Mouse (Mus musculus): ENCODE measurements around the gene Pcbp3. TPM values are rescaled to one million over a fixed set of nuclear protein-coding genes. Genes with fewer than 3 reads are reported as not detected.
A peak's percentile ranks its signal among the peaks of the same experiment; 100 is the strongest.

The Pcbp3 gene
- polyA plus RNA-seq, 1 experiment from 2014 or later: 34.8 TPM

DNA sequence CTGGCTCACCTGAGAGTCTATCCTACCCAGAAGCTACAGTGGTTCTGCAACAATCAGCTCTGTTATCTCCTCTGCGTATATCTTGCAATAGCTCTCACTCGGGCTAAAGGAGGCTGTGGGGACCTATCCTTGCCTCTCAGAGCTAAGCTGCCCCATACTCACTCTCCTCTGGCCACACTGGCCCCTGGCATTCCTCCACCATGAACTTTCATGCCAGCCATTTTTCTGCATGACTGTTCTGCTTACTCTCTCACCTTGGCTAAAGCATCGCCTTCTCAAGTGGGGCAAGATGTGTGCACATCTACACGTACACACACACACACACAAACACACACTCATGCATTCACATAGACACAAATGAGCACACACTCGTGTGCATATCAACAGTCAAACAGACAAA lies 115.2 kb downstream of the Pcbp3 start:
- Histone ChIP-seq H3K4me1 (replicated peaks) (no peaks in the 10 kb centered on the region), H3K36me3 (no peaks in the 10 kb centered on the region), H3K9ac (replicated peaks) (no peak overlapping the region), H3K27ac (no peak overlapping the region), H3K9me3 (no peaks in the 10 kb centered on the region), H3K4me3 (replicated peaks) (no peak overlapping the region), H3K27me3 (no peaks in the 10 kb centered on the region), H3K4me2 (no peak overlapping the region)
- ATAC-seq (ENCODE audit: insufficient number of reproducible peaks, insufficient read depth, low FRiP score, low TSS enrichment, low read depth): no peak
- WGBS: 85% methylated on average over 5 of the region's 5 CpGs

DNA sequence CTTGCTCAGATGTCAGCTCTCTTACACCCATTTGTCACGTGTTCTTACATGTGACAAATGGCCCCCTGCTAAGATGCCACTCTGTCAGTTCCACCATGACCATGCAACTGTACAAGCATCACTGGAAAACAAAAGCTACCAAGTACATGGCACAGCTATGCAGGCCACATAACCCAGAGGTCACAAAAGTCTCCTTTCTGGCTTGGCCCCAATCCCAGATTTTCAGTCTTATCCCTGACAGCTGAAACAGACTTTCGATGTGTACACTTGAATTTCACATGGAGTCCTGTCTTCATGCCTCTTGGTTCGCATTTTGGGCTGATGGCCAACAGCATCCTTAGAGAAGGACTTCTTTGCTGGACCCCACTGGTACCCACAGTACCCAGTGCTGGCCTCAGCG lies 116.8 kb downstream of the Pcbp3 start:
- Histone ChIP-seq H3K4me3 (replicated peaks) (no peak overlapping the region), H3K4me2 (no peak overlapping the region), H3K27me3 (no peaks in the 10 kb centered on the region), H3K27ac (no peak overlapping the region), H3K36me3 (no peaks in the 10 kb centered on the region), H3K9me3 (no peaks in the 10 kb centered on the region), H3K9ac (replicated peaks) (no peak overlapping the region), H3K4me1 (replicated peaks) (no peaks in the 10 kb centered on the region)
- ATAC-seq (ENCODE audit: insufficient number of reproducible peaks, insufficient read depth, low FRiP score, low TSS enrichment, low read depth): no peak
- 88% methylated on average over 4 of the region's 4 CpGs for WGBS

DNA sequence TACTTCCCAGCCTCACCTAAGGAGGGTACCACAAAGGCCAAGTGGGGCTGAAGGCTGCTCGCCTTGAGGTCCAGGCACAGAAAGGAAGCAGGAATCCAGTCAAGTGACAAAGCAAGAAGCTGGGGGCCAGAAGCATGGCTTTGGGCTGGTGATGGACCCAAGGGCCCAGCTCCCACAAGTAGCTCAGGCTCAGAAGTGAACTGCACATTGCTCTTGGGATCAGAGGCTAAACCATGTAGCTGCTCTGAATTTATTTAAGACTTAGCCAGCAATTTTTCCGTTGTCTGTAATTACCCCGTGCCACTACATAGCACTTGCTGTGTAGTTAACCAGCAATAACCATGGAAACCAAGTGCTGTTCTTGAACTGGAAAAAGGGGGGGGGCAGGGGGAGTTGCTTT lies 117.3 kb downstream of the Pcbp3 start:
- H3K4me3 ChIP-seq (replicated peaks): no peak overlapping the region
- no peaks in the 10 kb centered on the region for H3K9me3 ChIP-seq
- no peak overlapping the region for H3K9ac ChIP-seq (replicated peaks)
- no peak overlapping the region for H3K4me2 ChIP-seq
- no peaks in the 10 kb centered on the region for H3K27me3 ChIP-seq
- no peak for ATAC-seq (ENCODE audit: insufficient number of reproducible peaks, insufficient read depth, low FRiP score, low TSS enrichment, low read depth)
- H3K36me3 ChIP-seq: no peaks in the 10 kb centered on the region
- H3K27ac ChIP-seq: no peak overlapping the region
- WGBS: 76% methylated on average over 3 of the region's 3 CpGs
- H3K4me1 ChIP-seq (replicated peaks): no peaks in the 10 kb centered on the region

DNA sequence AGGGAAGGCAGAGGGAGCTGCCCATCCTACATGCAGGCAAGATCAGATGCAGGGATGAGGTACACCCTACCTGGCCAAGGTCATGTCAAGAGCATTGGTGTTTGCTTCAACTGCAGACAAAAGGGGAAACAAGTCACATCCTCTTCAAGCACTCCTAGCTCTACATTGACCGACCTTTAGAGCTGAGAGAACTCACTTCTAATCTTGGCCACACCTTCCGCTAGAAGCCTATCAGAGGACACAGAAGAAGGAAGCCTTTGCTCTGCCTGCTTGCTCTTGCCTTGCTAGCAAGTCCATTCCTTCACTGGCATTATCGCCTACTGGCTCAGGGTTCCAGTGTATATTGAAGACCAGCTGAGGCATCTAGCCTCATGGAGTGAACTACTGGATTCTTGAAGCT lies 119.6 kb downstream of the Pcbp3 start:
- no peak for ATAC-seq (ENCODE audit: insufficient number of reproducible peaks, insufficient read depth, low FRiP score, low TSS enrichment, low read depth)
- no peak overlapping the region for H3K9ac ChIP-seq (replicated peaks)
- H3K27ac ChIP-seq: no peak overlapping the region
- 96% methylated on average over 3 of the region's 3 CpGs for WGBS
- no peaks in the 10 kb centered on the region for H3K36me3 ChIP-seq
- H3K9me3 ChIP-seq: no peaks in the 10 kb centered on the region
- no peaks in the 10 kb centered on the region for H3K4me1 ChIP-seq (replicated peaks)
- no peaks in the 10 kb centered on the region for H3K27me3 ChIP-seq
- no peak overlapping the region for H3K4me2 ChIP-seq
- H3K4me3 ChIP-seq (replicated peaks): no peak overlapping the region

DNA sequence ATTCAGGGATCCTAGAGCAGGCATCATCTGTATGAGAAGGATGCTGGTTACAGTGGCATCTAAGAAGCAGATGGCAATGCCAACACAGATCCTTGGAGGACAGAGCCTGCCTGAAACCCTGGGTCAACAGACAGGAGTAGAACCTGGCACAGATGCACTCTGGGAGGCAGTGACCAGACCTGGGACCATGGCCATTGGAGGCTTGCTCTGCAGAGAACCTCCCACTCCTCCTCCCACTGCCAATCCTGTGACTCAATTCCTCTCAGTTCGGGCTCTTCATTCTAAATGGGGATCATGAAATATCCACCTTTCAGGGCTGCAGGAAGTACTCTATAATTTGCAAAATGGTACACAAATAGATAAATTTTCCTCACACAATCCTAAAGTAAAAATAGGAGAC lies 120.5 kb downstream of the Pcbp3 start:
- Histone ChIP-seq H3K27ac (no peak overlapping the region), H3K4me3 (replicated peaks) (no peak overlapping the region), H3K9ac (replicated peaks) (no peak overlapping the region), H3K27me3 (no peaks in the 10 kb centered on the region), H3K36me3 (no peaks in the 10 kb centered on the region), H3K4me2 (no peak overlapping the region), H3K9me3 (no peaks in the 10 kb centered on the region), H3K4me1 (replicated peaks) (no peaks in the 10 kb centered on the region)
- WGBS: 77% methylated on average over 1 of the region's 1 CpGs
- no peak for ATAC-seq (ENCODE audit: insufficient number of reproducible peaks, insufficient read depth, low FRiP score, low TSS enrichment, low read depth)

DNA sequence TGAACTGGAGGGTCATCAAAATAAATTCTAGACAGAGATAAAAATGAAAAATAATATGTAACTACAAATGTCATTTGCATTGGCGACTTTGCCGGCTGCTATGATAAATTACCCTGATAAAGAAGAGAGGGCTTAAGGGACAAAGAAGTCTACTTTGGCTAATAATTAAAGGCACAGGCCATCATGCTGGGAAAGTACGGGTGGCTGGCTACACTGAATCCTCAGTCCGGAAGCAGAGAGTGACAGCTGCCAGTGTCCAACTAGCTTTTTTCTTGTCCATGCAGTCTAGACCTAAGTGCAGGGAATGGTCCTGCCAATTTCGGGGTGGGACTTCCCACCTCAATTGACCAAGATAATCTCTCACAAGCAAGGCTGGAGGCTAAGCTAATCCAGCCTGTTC lies 121.1 kb downstream of the Pcbp3 start:
- Histone ChIP-seq H3K27me3 (no peaks in the 10 kb centered on the region), H3K27ac (no peak overlapping the region), H3K9ac (replicated peaks) (no peak overlapping the region), H3K36me3 (no peaks in the 10 kb centered on the region), H3K4me2 (no peak overlapping the region), H3K9me3 (no peaks in the 10 kb centered on the region), H3K4me3 (replicated peaks) (no peak overlapping the region), H3K4me1 (replicated peaks) (no peaks in the 10 kb centered on the region)
- 80% methylated on average over 5 of the region's 5 CpGs for WGBS
- ATAC-seq (ENCODE audit: insufficient number of reproducible peaks, insufficient read depth, low FRiP score, low TSS enrichment, low read depth): no peak

DNA sequence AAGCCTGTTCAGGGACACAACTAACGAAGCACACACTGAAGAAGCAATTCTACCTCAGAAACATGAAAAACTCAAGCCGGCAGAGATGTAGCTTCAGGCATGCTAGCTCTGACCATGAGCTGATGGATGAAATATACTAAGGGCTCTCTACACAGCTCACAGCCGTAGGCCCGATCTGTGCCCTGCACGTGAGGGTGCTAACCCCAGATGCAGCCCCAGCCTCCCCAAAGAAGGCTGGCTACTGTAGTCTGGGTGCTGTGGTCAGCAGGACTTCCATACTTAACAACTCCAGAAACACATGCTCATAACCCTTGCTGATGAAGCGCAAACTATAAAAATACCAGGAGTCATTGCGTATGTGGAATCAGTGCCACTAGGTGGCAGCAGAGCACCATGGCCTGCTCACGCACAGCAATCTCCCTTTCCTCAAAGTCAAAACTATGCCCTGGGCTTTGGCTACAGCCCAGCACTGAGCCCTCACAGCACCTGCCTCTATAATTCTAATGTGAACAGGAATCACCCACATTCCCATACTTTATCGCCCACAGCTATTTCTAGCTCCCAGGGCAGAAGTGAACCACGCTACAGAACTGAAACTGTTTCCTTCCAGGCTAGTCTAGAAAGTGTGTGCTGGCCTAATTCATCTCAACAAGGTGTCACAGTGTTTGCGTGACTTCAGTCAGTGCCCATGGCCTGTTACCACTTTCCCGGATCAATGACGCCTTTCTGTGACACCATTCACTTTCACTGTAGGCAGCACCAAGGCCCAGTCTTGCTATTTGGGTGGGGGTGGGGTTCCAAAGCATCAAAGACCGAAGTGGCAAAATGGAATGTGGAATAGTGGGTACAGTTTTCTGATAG lies 126.0 kb downstream of the Pcbp3 start:
- H3K4me3 ChIP-seq (replicated peaks): no peak overlapping the region
- H3K36me3 ChIP-seq: no peaks in the 10 kb centered on the region
- ATAC-seq (ENCODE audit: insufficient number of reproducible peaks, insufficient read depth, low FRiP score, low TSS enrichment, low read depth): peak; percentile 63
- WGBS: 53% methylated on average over 14 of the region's 14 CpGs
- H3K27me3 ChIP-seq: no peaks in the 10 kb centered on the region
- no peak overlapping the region for H3K27ac ChIP-seq
- no peaks in the 10 kb centered on the region for H3K9me3 ChIP-seq
- H3K4me2 ChIP-seq: no peak overlapping the region
- no peaks in the 10 kb centered on the region for H3K4me1 ChIP-seq (replicated peaks)
- H3K9ac ChIP-seq (replicated peaks): no peak overlapping the region

DNA sequence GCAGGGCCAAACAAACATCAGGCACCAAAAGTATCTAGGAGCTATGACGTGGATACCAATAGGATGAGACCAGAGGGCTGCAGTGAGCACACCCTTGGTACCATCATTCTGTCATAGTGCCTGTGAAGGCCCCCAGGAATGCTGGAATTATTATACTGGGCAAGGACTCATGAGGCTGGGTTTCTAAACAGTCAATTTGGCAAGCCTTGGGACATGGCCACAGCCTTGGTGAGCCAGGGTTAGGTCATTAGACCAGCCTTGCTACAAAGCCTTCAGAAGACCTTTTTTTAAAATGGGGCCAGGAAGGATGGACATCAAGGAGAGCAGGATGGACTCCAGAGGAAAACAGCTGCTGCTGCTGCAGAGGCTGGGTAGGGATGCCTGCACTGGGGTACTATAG lies 128.8 kb downstream of the Pcbp3 start:
- WGBS: 67% methylated on average over 1 of the region's 1 CpGs
- ATAC-seq (ENCODE audit: insufficient number of reproducible peaks, insufficient read depth, low FRiP score, low TSS enrichment, low read depth): no peak
- Histone ChIP-seq H3K4me3 (replicated peaks) (no peak overlapping the region), H3K27me3 (no peaks in the 10 kb centered on the region), H3K9me3 (0 out of 2 replicates have a peak, but pooled peaks cover 8% of the 10 kb centered on the region), H3K4me2 (no peak overlapping the region), H3K27ac (no peak overlapping the region), H3K36me3 (no peaks in the 10 kb centered on the region), H3K9ac (replicated peaks) (no peak overlapping the region), H3K4me1 (replicated peaks) (no peaks in the 10 kb centered on the region)

DNA sequence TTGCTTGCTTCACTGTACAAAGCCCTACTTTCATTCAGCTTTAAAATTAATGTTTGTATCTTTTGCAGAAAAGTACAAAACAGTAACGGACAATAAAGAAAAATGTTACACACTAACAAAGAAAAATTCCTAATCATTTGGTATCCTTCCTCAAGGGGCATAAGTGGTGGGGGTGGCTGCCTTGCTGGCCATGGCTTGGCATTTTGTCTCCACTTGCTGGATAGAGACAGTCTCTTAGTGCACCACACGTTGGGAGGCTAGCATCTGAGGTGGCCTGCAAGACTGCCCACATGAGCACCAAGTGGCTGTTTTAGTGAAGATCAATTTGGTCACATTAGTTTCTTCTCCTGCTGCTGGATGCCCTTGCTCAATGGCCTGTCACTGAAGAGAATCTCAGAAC lies 129.8 kb downstream of the Pcbp3 start:
- H3K4me3 ChIP-seq (replicated peaks): no peak overlapping the region
- 0 out of 2 replicates have a peak, but pooled peaks cover 8% of the 10 kb centered on the region for H3K9me3 ChIP-seq
- H3K27ac ChIP-seq: no peak overlapping the region
- no peaks in the 10 kb centered on the region for H3K27me3 ChIP-seq
- no peaks in the 10 kb centered on the region for H3K36me3 ChIP-seq
- 83% methylated on average over 2 of the region's 2 CpGs for WGBS
- no peak overlapping the region for H3K9ac ChIP-seq (replicated peaks)
- H3K4me1 ChIP-seq (replicated peaks): no peaks in the 10 kb centered on the region
- ATAC-seq (ENCODE audit: insufficient number of reproducible peaks, insufficient read depth, low FRiP score, low TSS enrichment, low read depth): no peak
- H3K4me2 ChIP-seq: no peak overlapping the region

DNA sequence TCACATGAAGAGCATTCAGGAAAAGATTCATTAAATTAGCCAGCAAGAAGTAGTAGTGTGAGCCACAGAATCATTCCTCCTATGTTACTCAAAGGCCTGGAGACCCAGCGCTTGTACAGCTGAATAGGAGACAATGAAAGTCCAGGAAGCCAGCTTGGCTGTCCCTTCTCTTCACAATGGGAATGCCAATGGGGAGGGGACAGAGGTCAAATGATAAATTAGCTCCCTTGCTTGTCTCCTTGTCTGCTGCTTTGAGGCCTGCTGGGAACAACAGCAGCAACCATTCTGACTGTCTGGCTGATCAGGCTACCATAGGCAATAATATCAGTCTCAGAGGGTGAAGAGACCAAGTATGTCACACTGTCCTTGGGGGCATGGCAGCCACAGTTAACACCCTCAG lies 130.5 kb downstream of the Pcbp3 start:
- H3K9ac ChIP-seq (replicated peaks): no peak overlapping the region
- no peaks in the 10 kb centered on the region for H3K36me3 ChIP-seq

DNA sequence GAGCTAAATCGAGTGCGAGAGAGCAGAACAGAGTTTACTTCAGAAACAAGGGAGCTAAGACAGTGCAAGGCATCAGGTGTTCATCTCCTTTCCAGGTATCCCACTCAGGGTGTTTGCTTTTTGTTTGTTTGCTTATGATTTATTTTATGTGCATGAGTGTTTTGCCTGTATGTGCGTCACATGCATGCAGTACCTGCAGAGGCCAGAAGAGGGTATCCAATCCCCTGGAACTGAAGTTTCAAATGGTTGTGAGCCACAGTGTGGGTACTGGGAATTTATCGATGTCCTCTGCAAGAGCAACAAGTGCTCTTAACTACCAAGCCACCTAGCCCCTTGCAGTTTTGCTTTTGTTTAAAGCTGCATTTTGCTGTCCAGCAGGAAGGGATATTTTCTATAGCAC lies 132.8 kb downstream of the Pcbp3 start:
- 98% methylated on average over 4 of the region's 4 CpGs for WGBS
- H3K27ac ChIP-seq: no peak overlapping the region
- H3K27me3 ChIP-seq: no peaks in the 10 kb centered on the region
- H3K4me1 ChIP-seq (replicated peaks): no peaks in the 10 kb centered on the region
- no peaks in the 10 kb centered on the region for H3K36me3 ChIP-seq
- no peak overlapping the region for H3K9ac ChIP-seq (replicated peaks)
- no peak for ATAC-seq (ENCODE audit: insufficient number of reproducible peaks, insufficient read depth, low FRiP score, low TSS enrichment, low read depth)
- H3K4me3 ChIP-seq (replicated peaks): no peak overlapping the region
- H3K4me2 ChIP-seq: no peak overlapping the region
- H3K9me3 ChIP-seq: 0 out of 2 replicates have a peak, but pooled peaks cover 8% of the 10 kb centered on the region

More for the DNA sequence above, 130.5 kb downstream of the Pcbp3 start:
- 88% methylated on average over 1 of the region's 1 CpGs for WGBS
- Histone ChIP-seq H3K4me3 (replicated peaks) (no peak overlapping the region), H3K4me2 (no peak overlapping the region), H3K4me1 (replicated peaks) (no peaks in the 10 kb centered on the region), H3K27ac (no peak overlapping the region), H3K27me3 (no peaks in the 10 kb centered on the region), H3K9me3 (0 out of 2 replicates have a peak, but pooled peaks cover 8% of the 10 kb centered on the region)
- ATAC-seq (ENCODE audit: insufficient number of reproducible peaks, insufficient read depth, low FRiP score, low TSS enrichment, low read depth): no peak

DNA sequence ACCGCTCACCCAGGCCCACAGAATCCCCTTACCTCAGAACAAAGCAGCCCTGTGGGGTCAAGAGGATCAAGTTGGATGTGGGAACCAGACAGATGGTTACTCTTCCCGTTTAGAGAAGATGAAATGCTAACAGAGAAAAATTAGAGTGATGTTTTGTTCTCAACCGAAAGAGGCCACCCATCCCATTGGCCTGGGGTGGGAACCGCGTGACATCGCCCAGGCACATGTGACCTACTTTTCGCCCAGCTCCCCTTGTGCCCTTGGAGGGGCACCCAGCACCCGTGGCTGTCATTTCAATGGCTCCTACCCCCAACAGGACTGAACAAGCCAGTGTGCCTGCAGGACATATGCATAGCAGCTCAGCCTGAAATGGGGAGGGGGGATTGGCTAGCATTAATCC lies 139.0 kb downstream of the Pcbp3 start:
- WGBS: 94% methylated on average over 8 of the region's 8 CpGs

More for the DNA sequence above, 139.0 kb downstream of the Pcbp3 start:
- Histone ChIP-seq H3K9me3 (no peaks in the 10 kb centered on the region), H3K27ac (no peak overlapping the region), H3K9ac (replicated peaks) (no peak overlapping the region; the same call in 1 of the 2 replicates), H3K4me1 (replicated peaks) (no peaks in the 10 kb centered on the region), H3K4me3 (replicated peaks) (no peak overlapping the region), H3K27me3 (no peaks in the 10 kb centered on the region), H3K4me2 (no peak overlapping the region), H3K36me3 (no peaks in the 10 kb centered on the region)
- no peak for ATAC-seq (ENCODE audit: insufficient number of reproducible peaks, insufficient read depth, low FRiP score, low TSS enrichment, low read depth)

Measured in limb, embryonic 12.5 days (tissue).